Mouse (Mus musculus): ENCODE measurements at regions not wholly inside any gene's neighbourhood (a gene's known extent, or its start where the extent isn't known, plus 50 kb on each side); places are given as distances from the start of the nearest gene placed in this dataset.

DNA sequence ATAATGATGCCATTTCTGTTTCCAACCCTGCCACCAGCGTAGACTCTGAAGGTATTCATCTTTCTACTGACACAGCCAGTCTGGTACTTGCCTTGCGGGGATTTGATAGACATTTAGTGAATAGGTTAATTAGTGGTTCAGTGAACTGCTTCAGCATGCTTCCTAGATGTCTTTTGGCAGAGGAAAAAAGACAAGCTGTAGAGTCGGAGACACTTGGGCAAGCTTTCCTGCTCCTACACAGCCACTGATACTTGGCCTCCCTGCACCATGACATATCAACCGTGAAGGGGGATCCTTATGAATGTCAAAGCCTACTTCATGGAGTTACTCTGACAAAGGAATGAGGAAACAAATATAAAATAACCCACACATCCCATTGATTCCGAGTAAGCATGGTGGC lies 308.7 kb downstream of the Kctd12 start:
- H3K4me3 ChIP-seq (ENCODE audit: control insufficient read depth, low read depth, low read length) = no peak overlapping the region
- no peaks in the 10 kb centered on the region for H3K4me1 ChIP-seq (ENCODE audit: control insufficient read depth, insufficient read depth, low read length)
- H3K36me3 ChIP-seq (ENCODE audit: control insufficient read depth, insufficient read depth, low read length) = no peaks in the 10 kb centered on the region
- TF ChIP-seq POLR2A (IDR thresholded peaks at IDR 0.05; ENCODE audit: control insufficient read depth, low read depth, low read length) = no peak
- TF ChIP-seq CTCF (IDR thresholded peaks at IDR 0.05; ENCODE audit: control insufficient read depth, insufficient read depth, insufficient replicate concordance, low read depth, low read length) = no peak
- no peak overlapping the region for H3K27ac ChIP-seq (ENCODE audit: control insufficient read depth, insufficient read depth, low read depth, low read length)
- H3K27me3 ChIP-seq (ENCODE audit: control insufficient read depth, insufficient read depth, low read length) = no peaks in the 10 kb centered on the region

DNA sequence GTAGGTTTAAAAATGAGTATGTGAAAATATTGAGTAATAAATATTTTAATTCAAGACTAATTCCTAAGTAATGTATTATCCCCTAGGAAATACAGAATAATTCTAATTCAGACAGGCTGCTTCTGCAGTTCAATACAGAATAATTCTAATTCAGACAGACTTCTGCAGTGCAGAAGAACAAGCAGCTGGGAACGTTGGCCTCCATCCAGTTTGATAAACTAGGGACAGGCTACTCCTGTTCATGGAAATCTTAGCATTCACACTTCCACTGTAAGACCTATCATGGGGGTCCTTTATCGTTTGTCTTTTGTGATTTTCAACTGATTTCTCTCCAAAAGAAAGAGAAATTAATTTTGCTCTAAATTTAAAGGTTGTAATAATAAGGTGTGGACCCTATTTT lies 319.2 kb downstream of the Kctd12 start:
- Histone ChIP-seq H3K4me3 (ENCODE audit: control insufficient read depth, low read depth, low read length) (no peak overlapping the region), H3K36me3 (ENCODE audit: control insufficient read depth, insufficient read depth, low read length) (no peaks in the 10 kb centered on the region), H3K27ac (ENCODE audit: control insufficient read depth, insufficient read depth, low read depth, low read length) (no peak overlapping the region), H3K27me3 (ENCODE audit: control insufficient read depth, insufficient read depth, low read length) (no peaks in the 10 kb centered on the region), H3K4me1 (ENCODE audit: control insufficient read depth, insufficient read depth, low read length) (no peaks in the 10 kb centered on the region; the same call in 1 of the 2 replicates)
- TF ChIP-seq CTCF (IDR thresholded peaks at IDR 0.05; ENCODE audit: control insufficient read depth, insufficient read depth, insufficient replicate concordance, low read depth, low read length) = no peak

DNA sequence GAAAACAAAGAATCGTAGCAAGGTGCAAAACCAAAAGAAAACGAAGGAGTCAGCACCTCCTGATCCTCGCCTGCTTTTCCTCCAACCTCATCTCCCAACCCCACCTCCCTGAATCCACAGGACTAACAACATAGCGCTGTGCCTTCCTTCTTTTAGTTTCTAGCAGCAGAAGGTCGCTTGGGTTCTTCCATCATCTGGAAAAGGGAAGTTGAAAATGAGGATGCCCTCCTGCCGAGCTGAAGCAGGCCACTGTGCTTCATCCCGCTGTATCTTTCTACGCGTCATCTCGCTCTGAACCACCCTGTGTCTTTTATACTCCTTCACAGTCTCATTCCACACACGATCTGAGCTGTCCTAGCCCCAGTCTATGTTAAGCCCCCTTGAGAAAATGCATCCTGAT lies 322.1 kb downstream of the Kctd12 start:
- Histone ChIP-seq H3K4me1 (ENCODE audit: control insufficient read depth, insufficient read depth, low read length) (no peaks in the 10 kb centered on the region; the same call in 1 of the 2 replicates), H3K27me3 (ENCODE audit: control insufficient read depth, insufficient read depth, low read length) (no peaks in the 10 kb centered on the region), H3K4me3 (ENCODE audit: control insufficient read depth, low read depth, low read length) (no peak overlapping the region), H3K27ac (ENCODE audit: control insufficient read depth, insufficient read depth, low read depth, low read length) (no peak overlapping the region), H3K36me3 (ENCODE audit: control insufficient read depth, insufficient read depth, low read length) (no peaks in the 10 kb centered on the region)
- TF ChIP-seq POLR2A (IDR thresholded peaks at IDR 0.05; ENCODE audit: control insufficient read depth, low read depth, low read length) (no peak), CTCF (IDR thresholded peaks at IDR 0.05; ENCODE audit: control insufficient read depth, insufficient read depth, insufficient replicate concordance, low read depth, low read length) (no peak)

DNA sequence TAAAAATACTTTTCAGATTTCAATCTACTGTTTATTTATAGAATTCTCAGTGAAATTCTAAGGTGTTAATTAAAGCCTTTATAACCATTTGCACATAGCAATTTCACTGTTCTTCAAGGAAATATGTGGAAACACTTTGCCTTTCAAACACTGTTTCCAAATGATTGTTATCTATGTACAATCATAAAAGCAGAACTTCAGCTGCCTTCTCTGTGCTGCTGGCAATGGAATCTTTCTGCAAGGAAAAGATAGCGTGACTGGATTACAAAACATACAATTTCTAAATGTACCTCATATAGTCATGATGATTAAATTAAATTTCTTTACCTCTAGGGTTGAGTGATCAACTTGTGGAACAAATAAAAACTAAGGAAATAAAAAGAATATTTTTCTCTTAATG lies 326.2 kb downstream of the Kctd12 start:
- Histone ChIP-seq H3K4me1 (ENCODE audit: control insufficient read depth, insufficient read depth, low read length) (no peaks in the 10 kb centered on the region; the same call in 1 of the 2 replicates), H3K4me3 (ENCODE audit: control insufficient read depth, low read depth, low read length) (no peak overlapping the region), H3K27ac (ENCODE audit: control insufficient read depth, insufficient read depth, low read depth, low read length) (no peak overlapping the region), H3K36me3 (ENCODE audit: control insufficient read depth, insufficient read depth, low read length) (no peaks in the 10 kb centered on the region), H3K27me3 (ENCODE audit: control insufficient read depth, insufficient read depth, low read length) (no peaks in the 10 kb centered on the region)
- TF ChIP-seq CTCF (IDR thresholded peaks at IDR 0.05; ENCODE audit: control insufficient read depth, insufficient read depth, insufficient replicate concordance, low read depth, low read length) (no peak), POLR2A (IDR thresholded peaks at IDR 0.05; ENCODE audit: control insufficient read depth, low read depth, low read length) (no peak)

DNA sequence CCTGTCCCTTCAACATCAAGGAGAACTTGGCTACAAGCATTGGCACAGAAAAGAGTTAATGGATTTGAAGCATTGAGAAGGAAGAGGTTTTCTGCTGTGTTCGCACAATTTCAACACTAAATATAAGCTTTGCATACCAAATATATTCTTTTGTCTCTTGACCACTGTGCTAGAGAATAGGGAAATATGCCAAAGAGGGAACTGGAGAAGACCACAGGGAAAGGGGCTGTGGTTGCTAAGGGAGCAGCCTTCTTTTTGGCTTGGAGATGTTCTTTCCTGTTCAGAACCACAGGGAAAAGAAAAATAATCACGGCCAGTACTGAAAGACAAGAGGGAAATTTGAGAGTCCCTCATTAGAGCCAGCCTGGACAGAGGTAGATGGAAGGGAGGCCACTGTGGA lies 352.8 kb downstream of the Kctd12 start:
- Histone ChIP-seq H3K4me1 (ENCODE audit: control insufficient read depth, insufficient read depth, low read length) (no peaks in the 10 kb centered on the region), H3K4me3 (ENCODE audit: control insufficient read depth, low read depth, low read length) (no peak overlapping the region), H3K36me3 (ENCODE audit: control insufficient read depth, insufficient read depth, low read length) (no peaks in the 10 kb centered on the region), H3K27ac (ENCODE audit: control insufficient read depth, insufficient read depth, low read depth, low read length) (no peak overlapping the region), H3K27me3 (ENCODE audit: control insufficient read depth, insufficient read depth, low read length) (no peaks in the 10 kb centered on the region)
- TF ChIP-seq CTCF (IDR thresholded peaks at IDR 0.05; ENCODE audit: control insufficient read depth, insufficient read depth, insufficient replicate concordance, low read depth, low read length) = no peak
- TF ChIP-seq POLR2A (IDR thresholded peaks at IDR 0.05; ENCODE audit: control insufficient read depth, low read depth, low read length) = no peak

DNA sequence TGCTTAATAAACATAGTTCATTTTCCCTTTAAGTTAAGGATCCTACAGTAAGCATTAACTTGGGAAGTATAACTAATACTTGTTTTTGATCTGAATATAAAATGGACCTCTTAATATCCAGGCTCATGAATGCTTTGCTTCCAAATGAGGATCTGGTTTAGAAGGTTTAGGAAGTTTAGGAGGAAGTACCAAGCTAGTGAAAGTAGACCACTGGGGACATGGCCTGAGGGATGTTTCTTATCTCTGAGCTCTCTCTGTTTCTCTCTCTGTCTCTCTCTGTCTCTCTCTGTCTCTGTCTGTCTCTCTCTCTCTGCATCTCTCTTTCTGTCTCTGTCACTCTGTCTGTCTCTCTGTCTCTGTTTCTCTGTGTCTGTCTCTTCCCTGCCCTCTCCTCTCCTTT lies 360.9 kb downstream of the Kctd12 start:
- Histone ChIP-seq H3K4me1 (ENCODE audit: control insufficient read depth, insufficient read depth, low read length) (no peaks in the 10 kb centered on the region), H3K27ac (ENCODE audit: control insufficient read depth, insufficient read depth, low read depth, low read length) (no peak overlapping the region), H3K4me3 (ENCODE audit: control insufficient read depth, low read depth, low read length) (no peak overlapping the region), H3K27me3 (ENCODE audit: control insufficient read depth, insufficient read depth, low read length) (no peaks in the 10 kb centered on the region), H3K36me3 (ENCODE audit: control insufficient read depth, insufficient read depth, low read length) (no peaks in the 10 kb centered on the region)
- no peak for TF ChIP-seq CTCF (IDR thresholded peaks at IDR 0.05; ENCODE audit: control insufficient read depth, insufficient read depth, insufficient replicate concordance, low read depth, low read length)
- no peak for TF ChIP-seq POLR2A (IDR thresholded peaks at IDR 0.05; ENCODE audit: control insufficient read depth, low read depth, low read length)

DNA sequence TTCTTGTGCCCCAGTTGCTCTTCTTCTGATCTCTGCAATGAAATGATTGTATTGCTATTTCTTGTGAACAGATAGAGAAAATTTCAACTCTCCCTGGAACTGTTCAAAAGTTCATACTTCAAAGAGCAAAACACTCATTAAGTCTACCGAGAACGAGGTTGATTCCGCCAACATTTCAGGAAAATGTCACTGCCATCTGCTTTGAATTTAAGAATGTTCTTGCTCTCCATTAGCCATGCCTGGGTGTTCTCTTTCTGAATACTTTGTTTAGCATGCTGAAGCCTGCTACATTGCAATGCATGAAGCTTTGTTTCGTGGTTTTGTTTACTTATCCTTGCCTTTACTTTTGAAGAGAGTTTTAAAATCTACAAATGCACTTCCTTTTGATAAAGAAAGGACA lies 363.4 kb downstream of the Kctd12 start:
- Histone ChIP-seq H3K4me1 (ENCODE audit: control insufficient read depth, insufficient read depth, low read length) (no peaks in the 10 kb centered on the region), H3K4me3 (ENCODE audit: control insufficient read depth, low read depth, low read length) (no peak overlapping the region), H3K27ac (ENCODE audit: control insufficient read depth, insufficient read depth, low read depth, low read length) (no peak overlapping the region), H3K36me3 (ENCODE audit: control insufficient read depth, insufficient read depth, low read length) (no peaks in the 10 kb centered on the region), H3K27me3 (ENCODE audit: control insufficient read depth, insufficient read depth, low read length) (no peaks in the 10 kb centered on the region)
- TF ChIP-seq CTCF (IDR thresholded peaks at IDR 0.05; ENCODE audit: control insufficient read depth, insufficient read depth, insufficient replicate concordance, low read depth, low read length) (no peak), POLR2A (IDR thresholded peaks at IDR 0.05; ENCODE audit: control insufficient read depth, low read depth, low read length) (no peak)
